Mouse (Mus musculus): ENCODE measurements around the gene Dusp28. TPM values are rescaled to one million over a fixed set of nuclear protein-coding genes. Genes with fewer than 3 reads are reported as not detected.
A peak's percentile ranks its signal among the peaks of the same experiment; 100 is the strongest.

The Dusp28 gene
- total RNA-seq, 2 experiments from 2014 or later, result 14.3 to 14.5 TPM

DNA sequence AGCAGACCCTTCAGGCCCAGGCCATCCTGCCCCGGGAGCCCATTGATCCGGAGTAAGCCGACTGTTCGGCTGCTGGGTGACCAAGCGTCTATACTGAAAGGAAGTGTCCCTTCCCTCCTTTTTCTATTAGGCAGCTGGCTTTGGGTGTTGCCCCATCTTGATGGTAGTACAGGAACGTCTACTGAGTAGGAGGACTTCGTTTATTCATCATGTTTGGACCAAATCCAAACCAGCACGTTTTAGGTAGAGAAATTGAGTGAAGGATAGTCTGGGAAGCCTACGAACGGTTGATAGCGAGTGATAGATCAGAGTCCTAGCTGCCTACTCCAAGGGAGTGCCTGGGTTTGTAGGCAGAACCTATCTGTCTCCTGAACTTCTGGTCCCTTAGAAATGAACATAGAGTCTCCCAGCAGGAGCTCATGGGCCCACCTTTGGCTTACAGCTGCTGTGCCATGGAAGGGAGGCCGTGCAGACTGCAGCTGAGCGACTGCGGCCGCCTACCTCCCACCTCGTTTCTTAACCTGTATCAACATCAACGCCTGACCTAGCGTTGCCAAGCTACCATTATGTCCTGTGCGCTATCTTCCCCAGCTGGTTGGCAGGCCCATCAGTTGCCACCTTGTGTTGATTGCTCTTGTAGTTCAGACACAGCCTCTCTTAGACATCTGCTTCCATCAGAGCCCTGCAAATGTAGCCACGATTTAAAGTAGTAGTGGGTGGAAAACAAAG lies 1.0 kb downstream of the Dusp28 start:
- DNase-seq (ENCODE audit: low spot score in 2 of 2), result no peak

DNA sequence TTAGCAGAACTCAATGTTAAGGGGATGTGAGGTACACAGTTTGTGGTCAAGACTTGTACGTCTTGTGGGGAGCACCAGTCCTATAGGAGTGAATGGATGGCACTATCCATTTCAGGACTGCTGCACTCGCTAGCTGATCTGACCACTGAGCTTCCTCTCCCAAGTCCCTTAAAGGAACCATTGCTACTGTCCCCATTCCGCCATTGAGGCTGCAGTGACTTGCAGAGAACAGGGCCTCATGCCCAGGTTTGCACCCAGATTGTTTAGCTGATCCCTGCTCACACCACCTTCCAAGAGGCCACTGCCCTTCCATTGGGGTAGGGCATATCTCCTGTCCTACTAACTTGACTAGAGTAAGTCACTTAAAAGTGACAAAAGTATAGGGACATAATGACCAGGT lies 1.9 kb downstream of the Dusp28 start:
- no peak for DNase-seq (ENCODE audit: low spot score in 2 of 2)

DNA sequence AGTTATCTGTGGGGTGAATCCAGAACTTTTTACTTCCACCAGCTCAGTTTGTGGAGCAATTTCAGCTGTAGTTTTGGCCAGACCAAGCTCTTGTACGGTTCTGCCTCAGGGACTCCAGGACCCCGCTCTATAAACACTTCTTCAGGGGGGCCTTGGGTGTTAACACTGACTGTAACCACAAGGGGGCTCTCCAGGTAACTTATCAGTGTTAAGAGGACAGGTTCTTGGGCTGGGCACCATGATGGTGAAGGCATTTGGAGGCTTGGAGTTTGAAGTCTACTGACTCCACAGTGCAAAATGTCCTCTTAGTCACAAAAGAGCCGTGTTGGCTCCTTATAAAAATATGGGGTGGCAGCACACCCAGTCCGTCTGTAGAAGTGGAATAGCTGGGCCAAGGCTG lies 2.3 kb downstream of the Dusp28 start:
- no peak for DNase-seq (ENCODE audit: low spot score in 2 of 2)

DNA sequence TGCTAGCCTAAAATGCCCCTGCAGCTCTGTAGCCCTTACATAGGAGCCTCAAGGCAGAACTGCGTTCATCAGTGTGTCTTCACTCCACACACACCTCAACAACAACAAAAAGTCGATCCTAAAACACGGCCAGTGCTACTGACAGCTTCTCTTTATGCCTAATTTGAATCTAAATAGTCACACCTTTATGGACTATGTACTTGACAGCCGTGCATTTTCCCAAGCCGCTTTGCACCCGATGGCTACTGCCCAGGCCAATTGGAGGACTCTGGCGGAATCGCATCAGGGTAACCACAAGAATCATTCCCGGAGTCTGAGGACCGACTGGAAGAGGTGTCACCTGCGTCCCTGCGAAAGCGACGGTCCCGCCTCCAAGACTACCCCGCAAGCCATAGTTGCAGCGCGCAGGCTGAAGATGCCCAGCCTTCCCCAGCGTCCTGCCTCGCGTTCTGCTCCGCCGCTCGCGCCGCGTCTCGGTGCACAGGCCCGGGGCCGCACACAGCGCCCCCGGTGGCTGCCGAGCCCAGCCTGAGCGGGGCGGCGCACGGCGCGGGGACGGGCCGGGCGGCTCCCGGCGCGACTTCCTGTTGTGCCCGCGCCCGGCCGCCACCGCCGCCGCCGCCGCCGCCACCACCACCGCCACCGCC lies 3.6 kb downstream of the Dusp28 start, which contains the start of gene Rnpepl1:
TSS of gene Rnpepl1 (plus strand) at position 545 of the 647 bp plus-strand sequence.
- peak; percentile 77 to 79 for DNase-seq (ENCODE audit: low spot score in 2 of 2)

DNA sequence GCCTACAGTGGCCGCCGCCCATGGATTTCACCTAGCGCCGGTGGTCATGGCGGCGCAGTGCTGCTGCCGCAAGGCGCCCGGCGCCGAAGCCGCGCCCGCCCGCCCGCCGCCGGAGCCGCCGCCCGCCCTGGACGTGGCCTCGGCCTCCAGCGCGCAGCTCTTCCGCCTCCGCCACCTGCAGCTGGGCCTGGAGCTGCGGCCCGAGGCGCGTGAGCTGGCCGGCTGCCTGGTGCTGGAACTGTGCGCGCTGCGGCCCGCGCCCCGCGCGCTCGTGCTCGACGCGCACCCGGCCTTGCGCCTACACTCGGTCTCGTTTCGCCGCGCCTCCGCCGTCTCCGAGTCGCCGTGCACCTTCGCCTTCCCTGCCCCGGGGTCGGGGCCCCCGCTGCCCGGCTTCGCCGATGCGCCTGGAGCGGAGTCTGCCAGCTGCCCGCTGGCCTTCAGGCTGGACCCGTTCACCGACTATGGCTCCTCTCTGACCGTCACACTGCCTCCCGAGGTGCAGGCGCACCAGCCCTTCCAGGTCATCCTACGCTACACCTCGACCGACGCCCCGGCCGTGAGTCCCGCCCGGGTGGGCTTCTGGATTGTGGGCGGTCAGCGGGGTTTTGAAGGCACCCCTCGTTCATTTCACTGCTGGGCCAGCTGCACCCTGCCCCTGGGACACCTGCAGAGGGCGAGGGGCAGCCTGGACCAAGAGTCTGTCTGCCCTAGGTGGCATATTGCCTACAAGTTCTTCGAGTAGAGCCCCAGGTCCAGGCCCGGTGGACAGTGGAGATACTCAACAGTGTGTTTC lies 4.3 kb downstream of the Dusp28 start:
- peak; percentile 65 to 66 for DNase-seq (ENCODE audit: low spot score in 2 of 2)

DNA sequence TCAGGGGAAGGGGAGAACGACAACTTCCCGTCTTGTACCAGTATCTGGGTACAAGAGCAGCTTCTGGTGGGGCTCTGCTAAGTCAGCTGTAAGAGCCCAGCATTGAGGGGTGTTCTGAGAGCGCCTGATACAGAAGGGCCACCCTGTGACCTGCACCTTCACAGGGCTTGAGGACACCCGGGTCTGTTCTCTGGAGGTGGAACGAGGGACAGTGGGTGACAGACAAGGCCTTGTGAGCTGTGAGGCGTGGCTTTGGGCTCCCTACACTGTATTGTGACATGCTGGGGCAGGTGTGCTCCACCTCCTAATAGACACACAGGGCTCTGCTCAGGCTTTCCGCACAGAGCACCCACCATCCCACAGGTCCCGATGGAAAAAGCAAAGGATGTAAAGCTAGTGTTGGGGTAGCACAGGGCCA lies 4.9 kb downstream of the Dusp28 start:
- DNase-seq (ENCODE audit: low spot score in 2 of 2), result no peak

DNA sequence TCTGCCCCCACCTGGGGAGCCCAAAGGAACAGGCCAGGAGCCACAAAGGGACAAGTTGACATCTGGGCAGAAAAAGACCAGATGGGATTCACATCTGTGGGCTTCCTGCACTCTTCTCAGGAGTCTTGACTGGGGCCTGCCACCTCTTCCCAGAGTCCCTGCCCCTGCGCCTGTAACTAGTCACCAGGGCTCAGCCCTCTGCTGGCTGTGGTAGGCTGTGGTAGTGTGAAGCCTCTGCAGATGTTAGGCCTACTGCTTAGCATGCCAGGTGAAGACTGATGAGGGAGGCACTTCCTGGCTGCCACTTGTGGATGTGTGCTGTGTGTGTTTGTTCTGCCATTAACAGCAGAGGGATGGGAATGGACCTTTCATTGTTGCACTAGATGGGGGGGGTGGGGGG lies 5.5 kb downstream of the Dusp28 start:
- DNase-seq (ENCODE audit: low spot score in 2 of 2), result no peak

DNA sequence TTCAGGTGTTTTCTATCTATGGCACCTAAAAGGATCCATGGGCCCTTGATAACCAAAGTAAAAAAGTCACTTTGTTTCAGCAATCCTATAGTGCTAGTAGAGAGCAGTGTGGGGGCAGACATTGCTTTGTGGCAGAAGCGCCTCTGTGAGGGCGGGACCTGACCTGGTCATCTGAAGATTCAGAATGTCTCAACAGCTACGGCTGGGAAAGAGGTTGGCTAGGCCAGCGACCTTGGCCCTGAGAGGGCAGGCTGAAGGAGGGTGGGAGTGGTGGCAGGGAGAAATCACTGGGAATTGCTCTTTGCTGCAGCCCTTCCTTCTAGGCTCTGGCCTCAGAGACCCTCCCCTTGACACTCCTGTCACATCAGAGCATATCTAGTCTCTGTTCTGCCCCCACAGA lies 7.5 kb downstream of the Dusp28 start:
- no peak for DNase-seq (ENCODE audit: low spot score in 2 of 2)

DNA sequence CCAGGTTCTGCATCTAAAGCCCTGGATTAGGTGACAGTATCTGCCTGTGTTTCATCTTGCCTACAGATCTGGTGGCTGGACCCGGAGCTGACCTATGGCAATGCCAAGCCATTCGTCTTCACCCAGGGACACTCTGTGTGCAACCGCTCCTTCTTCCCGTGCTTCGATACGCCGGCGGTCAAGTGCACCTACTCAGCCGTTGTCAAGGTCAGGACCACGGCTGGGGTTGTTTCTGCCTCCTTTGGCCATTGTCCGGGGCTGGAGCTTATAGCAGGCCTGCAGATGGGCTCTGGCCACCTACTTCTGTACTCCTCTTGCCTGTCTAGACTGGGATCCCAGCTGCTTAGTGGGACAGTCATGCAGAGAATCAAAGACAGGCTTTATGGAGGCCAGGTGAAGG lies 8.2 kb downstream of the Dusp28 start:
- no peak for DNase-seq (ENCODE audit: low spot score in 2 of 2)

DNA sequence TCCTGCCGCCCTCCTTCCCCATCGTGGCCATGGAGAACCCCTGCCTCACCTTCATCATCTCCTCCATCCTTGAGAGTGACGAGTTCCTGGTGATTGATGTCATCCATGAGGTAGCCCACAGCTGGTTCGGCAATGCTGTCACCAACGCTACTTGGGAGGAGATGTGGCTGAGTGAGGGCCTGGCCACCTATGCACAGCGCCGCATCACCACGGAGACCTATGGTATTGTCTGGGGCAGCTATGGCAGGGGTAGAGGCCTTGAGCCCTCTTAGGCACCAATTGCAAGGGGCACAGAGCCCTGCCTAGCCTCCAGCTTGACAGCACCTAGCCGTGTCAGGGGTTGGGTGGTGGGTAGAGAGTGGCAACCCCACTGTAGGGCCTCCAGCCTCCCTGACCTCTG lies 9.9 kb downstream of the Dusp28 start:
- no peak for DNase-seq (ENCODE audit: low spot score in 2 of 2)

DNA sequence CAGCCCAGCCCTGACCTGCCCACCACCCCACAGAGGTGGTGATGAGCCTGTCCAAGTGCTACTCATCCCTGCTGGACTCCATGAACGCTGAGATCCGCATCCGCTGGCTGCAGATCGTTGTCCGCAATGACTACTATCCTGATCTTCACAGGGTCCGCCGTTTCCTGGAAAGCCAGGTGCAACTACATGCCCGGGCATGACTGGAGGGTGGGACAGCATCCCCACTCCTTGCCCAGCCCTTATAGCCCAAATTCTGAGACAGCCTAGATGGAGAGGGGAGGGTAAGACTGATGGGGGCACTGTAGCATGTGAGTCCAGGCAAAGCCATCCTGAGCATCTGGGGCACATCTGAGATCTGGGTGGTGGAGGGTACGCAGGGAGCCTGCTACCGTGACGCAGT lies 12.4 kb downstream of the Dusp28 start:
- no peak for DNase-seq (ENCODE audit: low spot score in 2 of 2)

DNA sequence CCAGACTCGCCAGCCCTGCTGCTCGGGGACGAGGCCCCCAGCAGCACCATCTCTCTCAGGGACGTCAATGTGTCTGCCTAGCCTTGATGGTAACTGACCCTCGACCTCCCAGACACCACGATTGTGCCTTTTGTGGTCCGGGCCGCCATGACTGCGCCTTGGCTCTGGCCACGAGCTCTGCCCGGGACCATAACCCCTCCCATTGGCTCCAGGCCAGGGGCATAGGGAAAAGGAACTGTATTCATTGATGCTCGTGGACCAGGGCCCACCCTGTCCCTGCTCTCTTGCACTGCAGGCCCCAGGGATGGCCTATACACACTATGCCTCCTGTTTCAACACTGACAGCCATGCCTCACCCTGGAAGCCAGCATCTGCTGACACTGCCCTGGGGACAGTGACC lies 13.0 kb downstream of the Dusp28 start:
- no peak for DNase-seq (ENCODE audit: low spot score in 2 of 2)

DNA sequence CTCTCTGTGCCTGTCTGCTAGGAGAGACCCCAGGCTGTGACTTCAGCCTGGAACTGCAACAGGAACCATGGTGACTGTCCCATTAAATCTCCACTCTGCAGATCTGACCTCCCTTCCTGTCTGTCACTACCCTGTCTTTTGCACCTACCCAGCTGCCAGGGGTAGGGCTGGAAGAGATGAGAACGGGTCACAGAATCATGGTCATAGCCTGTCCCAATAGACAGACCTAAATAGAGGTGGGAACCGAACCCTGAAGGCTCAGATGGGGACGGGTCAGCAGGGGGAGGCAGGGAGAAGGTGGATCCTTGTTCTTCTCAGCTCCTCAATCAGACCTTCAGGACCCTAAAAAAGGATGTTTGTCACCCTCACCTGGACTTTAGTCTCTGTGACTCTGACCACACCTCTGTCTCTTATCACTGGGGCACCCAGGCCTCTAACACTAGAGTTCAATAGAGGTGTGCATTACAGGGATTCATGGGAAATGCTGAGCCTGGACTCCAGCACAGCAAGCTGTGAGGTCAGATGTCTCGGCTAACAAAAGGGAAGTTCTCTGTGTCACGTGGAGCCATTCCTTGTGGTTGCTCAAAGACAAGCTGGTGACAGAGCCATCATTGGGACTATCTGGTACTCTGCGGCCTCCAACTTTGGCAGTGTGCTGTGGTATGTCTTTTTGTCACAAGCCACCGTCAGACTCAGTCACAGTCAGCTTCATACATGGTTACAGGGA lies 13.9 kb downstream of the Dusp28 start:
- DNase-seq (ENCODE audit: low spot score in 2 of 2), result no peak

DNA sequence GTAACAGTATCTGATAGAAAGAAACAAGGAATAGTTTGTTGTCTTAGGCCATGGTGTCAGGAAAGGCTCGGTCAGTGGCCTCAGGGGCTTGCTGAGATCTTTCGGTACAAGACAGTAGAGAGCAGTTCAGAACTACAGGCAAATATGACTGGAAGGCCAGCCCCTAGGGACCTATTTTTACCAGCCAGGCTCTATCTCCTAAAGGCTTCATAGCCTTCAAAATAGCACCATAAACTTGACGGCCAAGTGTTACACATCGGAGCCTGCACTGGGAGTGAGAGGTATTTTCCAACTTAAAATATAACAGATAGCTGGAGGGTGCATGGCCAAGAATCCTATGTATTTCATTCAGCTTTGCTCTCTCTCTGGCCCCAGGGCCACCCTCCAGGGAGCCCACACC lies 14.7 kb downstream of the Dusp28 start:
- DNase-seq (ENCODE audit: low spot score in 2 of 2), result no peak

DNA sequence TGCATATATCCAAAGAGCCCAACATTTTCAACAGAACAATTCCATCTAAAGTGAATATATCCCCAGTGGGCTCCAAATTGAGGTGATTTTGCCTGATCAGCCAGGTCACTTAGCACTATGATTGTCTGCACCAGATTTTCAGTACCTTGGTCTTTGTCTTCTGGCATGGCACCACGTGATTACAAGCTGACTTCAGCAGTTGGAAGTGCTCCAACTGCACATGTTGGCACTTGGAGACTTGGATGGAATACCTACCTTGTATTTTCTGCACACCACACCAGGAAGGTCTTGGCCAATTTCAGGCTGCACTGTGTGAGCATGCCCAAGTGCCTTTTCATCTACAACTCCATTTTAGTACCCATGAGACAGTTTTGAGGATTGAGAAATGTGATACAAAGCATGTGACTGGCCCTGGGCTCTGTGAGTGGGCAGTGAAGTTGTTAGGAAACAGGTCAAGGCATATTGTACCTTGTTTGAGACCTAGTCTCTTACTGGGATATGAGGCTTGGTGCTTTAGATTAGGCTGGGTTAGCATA lies 23.5 kb downstream of the Dusp28 start:
- DNase-seq (ENCODE audit: low spot score in 2 of 2), result no peak

DNA sequence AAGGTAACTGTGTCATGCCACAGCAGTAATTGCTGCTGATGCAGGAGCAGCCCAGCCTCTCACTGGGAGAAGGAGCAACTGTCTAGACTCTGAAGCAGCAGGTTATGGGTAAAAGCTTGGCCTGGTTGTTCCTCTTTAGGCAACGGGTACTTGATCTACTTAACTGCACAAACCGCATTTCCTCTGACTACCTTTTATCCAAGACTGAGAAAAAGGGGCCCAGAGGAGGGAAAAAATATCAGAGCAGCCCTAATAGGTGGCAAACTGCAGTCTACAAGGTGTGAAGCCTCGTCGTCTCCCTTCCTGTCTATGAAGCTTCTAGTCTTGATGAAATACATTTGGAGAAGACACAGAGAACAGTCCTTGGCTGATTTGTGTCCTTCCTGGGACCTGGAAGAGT lies 26.8 kb downstream of the Dusp28 start:
- DNase-seq (ENCODE audit: low spot score in 2 of 2), result no peak

DNA sequence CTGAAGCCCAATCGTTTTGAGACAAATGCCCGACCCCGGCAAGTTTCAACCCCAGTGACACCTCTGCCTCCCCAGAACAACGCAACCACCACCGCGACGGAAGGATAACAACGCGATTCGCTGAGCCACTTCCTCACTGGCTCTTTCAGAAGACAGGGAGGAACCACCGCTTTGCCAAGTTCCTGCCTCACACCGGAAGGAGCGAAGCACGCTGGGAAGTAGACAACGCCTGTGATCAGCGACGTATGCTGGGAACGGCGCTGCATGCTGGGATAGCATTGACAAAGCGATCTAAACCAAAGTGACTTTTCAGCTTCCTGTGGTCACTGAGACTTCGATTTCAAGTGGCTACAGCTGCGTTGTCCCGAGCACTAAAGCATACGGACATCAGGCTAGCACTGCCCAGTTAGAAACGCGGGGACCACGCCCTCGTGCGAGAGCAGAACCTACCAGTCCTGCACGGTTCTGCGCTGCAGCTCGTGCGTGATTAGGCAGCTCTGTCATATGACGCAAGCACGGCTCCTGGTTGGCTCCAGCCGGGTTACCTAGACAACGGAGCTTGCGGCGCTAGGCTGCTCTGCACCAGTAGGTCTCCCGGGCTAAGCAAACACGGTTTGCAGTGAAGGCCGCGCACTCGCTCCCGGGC lies 27.5 kb downstream of the Dusp28 start, which contains the start of gene Capn10:
TSS of gene Capn10 (plus strand) at position 195 of the 646 bp plus-strand sequence.
- DNase-seq (ENCODE audit: low spot score in 2 of 2), result peak; percentile 81 to 86

DNA sequence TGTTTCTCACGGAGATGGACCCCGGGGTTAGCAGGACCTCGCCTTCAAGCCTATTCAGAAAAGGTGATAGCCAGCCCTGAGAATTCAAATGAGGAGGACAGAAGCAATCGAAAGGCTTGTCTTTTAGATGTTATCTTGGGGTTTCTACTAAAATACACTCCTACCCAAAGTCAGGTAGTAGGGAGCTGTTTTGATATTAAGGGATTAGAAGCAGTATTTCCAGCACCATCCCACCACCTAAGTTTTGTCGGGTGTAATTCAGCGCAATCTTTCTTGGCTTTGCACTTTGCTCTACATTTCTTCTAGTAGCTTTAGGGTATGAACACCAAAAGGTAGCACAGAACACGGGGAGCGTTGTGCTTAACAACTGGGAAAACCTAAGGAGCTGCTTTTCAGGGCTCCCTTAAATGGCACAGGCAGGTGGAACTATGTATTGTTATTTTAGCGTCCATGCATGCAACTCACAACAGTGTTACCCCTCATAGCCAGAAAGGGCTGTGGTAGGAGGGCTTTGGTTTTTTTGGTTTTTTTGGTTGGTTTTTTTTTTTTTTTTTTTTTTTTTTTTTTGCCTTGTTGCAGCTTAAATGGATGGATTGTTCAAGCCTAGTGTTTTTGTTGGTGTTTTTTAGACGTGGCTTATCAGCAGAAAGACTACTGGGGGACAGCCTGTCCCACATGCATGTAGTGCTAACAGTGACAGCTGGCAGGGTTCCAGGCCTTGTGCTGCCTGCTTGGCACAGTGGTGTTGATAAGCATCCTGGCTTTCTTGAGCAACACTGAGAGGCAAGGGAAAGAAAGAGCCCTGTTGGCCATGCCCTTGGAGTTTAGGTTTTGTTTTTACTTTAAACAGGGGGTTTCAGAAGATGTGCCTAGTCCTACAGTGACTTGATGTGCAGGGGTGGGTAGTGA lies 28.5 kb downstream of the Dusp28 start:
- DNase-seq (ENCODE audit: low spot score in 2 of 2), result no peak

DNA sequence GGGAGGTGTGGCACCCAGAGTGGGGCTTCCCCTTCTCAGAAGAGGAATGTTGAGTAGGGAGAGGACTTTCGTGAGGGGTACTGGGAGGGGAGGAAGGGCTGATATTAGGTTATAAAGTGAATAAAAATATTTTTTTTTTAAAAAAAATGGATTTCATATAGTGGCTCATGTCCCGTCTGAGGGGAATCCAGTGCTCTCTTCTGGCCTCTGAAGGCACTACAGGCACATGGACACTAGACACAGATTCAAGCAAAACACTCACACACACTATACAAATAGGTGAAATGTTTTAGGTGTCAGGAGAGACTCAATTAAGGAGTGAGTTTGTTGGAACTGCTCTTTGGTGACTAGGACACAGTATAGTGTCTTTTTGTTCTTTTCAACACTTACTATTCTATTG lies 29.2 kb downstream of the Dusp28 start:
- DNase-seq (ENCODE audit: low spot score in 2 of 2), result no peak
